Mouse (Mus musculus) gastrocnemius, postnatal 10 days (tissue): ENCODE measurements around the gene Kcnma1. TPM values are rescaled to one million over a fixed set of nuclear protein-coding genes. Genes with fewer than 3 reads are reported as not detected.

Source experiments
- DNase-seq: peaks from one replicate; pipeline ENCODE4 v3.0.0; 2021; ENCODE audit warnings: mixed read lengths
- total RNA-seq, 2 experiments: library from RNA; stranded (reverse); gene quantifications; 2 replicates each; pipeline ENCODE4 v1.2.3; 2021

The Kcnma1 gene
- total RNA-seq, 2 experiments from 2014 or later, result 30.1 to 33.2 TPM

DNA sequence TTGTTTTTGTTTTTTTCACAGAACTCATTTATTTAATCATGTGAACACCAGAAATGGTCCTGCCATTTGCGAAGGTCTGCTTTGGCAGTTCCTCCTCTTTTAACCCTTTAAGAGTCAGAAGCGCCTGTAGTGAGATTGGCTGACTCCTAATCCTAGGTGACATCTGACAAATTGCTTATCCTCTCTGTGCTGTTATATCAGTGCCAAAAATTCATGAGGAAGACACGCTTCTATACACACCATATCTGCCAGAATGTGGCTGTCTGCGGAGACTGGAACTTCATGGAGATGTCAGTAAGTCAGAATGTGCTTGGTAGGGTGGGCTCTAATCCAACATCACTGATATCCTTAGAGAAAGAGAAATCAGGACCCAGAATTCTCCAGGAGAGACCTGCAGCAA, 157.3 kb downstream of the Kcnma1 start:
- no peak for DNase-seq

GRCm38 (mm10) chr14:23854946-23855345, 159.3 kb downstream of the Kcnma1 start:
- peak; percentile 39 for DNase-seq

- no peak for DNase-seq
Observed at GRCm38 (mm10) chr14:23848529-23849141, 165.7 kb downstream of the Kcnma1 start.

- no peak for DNase-seq
Observed at GRCm38 (mm10) chr14:23846706-23847105, 167.6 kb downstream of the Kcnma1 start.

DNA sequence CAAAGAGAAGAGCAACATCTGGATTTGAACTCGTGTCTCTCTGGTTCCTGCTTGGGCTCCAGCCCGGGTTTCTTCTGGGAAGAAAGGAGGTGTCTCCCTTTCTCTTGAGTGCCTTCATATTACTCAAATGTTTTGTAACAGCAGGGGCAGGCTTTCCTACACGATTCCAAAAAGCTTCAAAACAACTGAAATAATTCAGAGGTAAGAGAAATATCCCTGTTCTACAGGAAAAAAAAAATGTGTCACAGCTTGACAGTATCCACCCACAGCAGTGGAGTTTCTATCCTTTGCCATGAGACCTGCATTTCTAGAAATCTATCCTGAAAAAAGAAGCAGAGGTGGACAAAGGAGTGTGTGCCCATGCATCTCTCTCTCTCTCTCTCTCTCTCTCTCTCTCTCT, 172.3 kb downstream of the Kcnma1 start:
- no peak for DNase-seq

- DNase-seq, result no peak
Observed at GRCm38 (mm10) chr14:23839613-23840012, 174.7 kb downstream of the Kcnma1 start.

- DNase-seq, result no peak
Observed at GRCm38 (mm10) chr14:23835387-23836111, 178.7 kb downstream of the Kcnma1 start.

DNA sequence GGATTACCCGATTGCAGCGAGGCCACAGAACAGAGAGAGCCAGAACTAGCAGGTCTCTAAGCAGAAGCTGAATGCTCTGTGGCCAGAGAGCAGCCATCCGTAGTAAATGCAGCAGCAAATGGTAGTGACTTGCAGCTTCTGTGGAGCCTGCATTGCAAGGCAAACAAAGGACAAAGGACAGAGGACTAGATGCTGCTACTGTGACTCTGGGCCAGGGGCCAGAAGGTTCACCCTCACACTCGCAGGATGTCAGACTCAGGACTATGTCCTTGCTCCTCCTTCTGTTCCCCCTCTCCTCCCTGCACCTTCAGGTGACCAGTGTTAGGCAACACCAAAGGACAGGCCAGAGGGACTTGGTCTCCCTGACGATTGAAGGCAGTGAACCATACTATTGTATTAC, 183.0 kb downstream of the Kcnma1 start:
- DNase-seq, result no peak

DNA sequence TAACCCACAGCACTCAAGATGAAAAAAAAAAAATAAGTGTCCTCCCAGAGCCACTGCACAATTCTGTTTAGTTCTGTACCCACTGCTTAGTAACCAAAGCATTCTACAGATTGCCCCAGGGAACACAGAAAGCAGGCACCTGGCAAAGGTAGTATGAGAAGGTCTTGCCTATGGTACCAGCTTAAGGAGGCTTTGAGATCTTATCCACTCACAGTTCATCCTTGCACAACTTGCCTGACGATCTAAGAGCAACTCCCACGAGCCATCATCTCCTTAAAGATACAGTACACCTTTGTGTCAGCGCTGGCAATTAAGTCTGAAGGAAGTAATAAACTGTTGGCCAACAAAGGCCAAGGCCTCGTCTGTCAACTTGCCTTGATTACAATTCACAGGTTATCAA, 184.0 kb downstream of the Kcnma1 start:
- DNase-seq, result no peak

DNA sequence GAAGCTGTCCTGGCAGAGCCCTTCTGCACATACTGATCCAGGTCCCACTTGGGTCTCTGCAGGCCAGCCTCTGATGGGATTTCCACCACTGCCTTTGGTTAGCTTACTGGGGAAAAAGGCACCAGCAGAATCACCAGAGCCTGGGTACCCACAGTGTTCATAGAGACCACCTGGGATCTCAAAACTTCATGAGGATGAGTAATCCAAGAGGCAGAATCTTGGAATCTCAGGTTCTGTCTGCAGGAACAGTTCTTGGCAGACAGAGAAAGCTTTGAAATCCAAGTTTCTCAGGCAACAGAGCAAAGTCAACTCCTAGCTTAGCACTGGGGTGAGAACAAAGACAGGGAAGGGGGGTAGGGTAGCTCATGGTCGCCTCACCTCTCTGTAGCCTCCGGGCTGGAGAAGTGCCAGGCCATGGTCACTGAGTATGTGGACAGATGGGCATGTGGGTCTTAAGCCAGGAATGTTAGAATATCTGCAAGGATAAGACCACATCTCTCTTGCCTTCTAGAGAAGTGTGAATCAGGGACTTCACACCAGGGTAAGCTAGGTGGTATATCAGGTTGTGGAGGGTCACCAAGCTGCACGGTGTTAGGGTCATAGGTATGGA, 185.5 kb downstream of the Kcnma1 start:
- DNase-seq, result no peak

GRCm38 (mm10) chr14:23824937-23825336, 189.4 kb downstream of the Kcnma1 start:
- no peak for DNase-seq

- no peak for DNase-seq
Observed at GRCm38 (mm10) chr14:23824267-23824666, 190.0 kb downstream of the Kcnma1 start.

- no peak for DNase-seq
Observed at GRCm38 (mm10) chr14:23817585-23817984, 196.7 kb downstream of the Kcnma1 start.

GRCm38 (mm10) chr14:23810081-23810480, 204.2 kb downstream of the Kcnma1 start:
- DNase-seq, result no peak

- DNase-seq, result no peak
Observed at GRCm38 (mm10) chr14:23809124-23809523, 205.2 kb downstream of the Kcnma1 start.

GRCm38 (mm10) chr14:23806378-23806777, 207.9 kb downstream of the Kcnma1 start:
- DNase-seq, result no peak

DNA sequence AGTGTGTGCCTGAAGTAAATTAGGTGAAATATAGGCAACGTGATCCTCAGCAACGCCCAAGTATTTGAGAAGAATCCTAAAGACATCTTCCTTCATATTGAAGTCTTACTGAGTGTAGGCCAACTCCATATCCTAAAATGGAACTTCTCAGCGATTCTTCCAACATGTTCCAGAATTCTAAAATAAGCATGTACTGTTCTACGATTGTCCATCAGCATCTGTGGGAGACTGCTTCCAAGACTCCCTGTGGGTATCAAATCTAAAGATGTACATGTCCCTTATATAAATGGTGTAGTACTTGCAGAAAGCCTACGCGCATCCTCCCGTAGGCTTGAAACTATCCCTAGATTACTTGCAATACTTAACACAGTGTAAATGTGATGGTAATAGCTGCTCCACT, 217.4 kb downstream of the Kcnma1 start:
- no peak for DNase-seq

DNA sequence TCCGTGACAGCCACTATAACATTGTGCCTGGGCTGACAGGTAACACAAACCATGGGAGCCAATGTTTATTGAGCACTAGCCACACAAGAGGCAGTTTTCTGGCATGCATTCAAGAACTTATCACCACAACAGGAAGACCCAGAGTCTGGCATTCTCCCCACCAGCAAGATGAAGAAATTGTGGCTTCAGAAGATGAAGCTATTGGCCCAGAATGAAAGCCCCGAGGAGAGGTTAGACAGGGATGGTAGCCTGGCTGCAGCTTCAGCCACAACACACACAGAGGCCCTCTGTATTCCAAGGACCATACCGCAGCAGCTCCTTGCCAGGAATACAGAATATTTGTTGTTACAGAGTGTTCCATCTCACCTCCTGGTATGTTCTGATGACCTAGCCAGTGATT, 221.6 kb downstream of the Kcnma1 start:
- DNase-seq, result no peak

- no peak for DNase-seq
Observed at GRCm38 (mm10) chr14:23792076-23792475, 222.2 kb downstream of the Kcnma1 start.

GRCm38 (mm10) chr14:23791261-23791691, 223.0 kb downstream of the Kcnma1 start:
- peak; percentile 70 for DNase-seq

- DNase-seq, result no peak
Observed at GRCm38 (mm10) chr14:23786687-23787073, 227.6 kb downstream of the Kcnma1 start.

DNA sequence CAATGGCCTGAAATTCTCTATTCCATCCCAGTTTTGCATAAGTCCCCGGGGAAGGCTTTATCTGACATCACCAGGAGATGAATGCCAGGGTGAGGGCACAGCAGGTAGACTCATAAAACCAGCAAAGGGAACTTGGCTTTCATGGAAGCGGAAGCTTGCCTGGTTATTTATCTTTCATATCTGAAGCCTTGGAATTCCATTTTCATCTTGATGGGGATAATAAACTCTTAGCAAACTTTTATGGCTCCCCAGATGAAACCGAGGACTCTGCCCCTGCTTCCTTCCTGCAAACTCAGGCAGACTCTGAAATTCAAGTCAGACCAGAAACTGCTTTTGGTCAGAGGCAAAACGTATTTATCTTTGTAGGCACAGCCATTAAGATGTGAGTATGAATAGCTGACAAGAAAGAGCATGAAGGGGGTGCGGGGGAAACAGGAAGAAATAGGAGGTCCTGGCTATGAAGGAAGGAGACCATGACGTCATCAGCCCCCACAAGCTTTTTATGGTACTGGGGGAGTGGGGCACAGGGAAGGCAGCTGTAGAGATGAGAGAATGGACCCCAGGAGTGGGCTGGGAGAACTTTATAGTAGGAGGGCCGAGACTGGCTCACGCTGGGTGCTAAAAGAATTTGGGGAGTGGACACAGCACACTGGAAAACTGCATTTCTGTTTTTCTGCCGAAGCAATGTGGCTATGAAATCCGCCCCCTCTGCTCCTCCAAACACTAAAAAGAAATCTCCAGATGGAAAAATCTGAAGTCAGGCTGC, 228.2 kb downstream of the Kcnma1 start:
- no peak for DNase-seq
